Mouse (Mus musculus): ENCODE measurements at regions not wholly inside any gene's neighbourhood (a gene's known extent, or its start where the extent isn't known, plus 50 kb on each side); places are given as distances from the start of the nearest gene placed in this dataset.

DNA sequence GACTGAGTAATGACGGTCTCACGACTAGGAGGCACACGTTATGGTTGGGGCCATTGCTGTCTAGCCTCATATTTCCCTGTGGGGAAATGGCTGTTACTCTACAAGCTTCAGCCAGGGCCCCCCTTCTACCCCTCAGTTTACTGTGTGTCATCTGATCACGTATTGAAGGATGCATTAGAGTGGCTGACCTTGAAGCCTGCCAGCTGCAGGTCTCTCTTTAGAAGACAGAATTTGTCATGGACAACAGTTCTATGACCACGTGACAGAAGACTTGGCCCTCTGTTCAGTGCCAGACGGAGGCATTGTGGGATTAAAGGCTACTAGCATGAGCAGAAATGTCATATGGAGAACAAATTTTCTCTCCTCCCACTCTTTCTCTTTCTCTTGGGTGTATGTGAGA is 115.6 kb downstream of the Gas1 start:
- in situ Hi-C loops (cut with MboI, MseI) = no loop called here

DNA sequence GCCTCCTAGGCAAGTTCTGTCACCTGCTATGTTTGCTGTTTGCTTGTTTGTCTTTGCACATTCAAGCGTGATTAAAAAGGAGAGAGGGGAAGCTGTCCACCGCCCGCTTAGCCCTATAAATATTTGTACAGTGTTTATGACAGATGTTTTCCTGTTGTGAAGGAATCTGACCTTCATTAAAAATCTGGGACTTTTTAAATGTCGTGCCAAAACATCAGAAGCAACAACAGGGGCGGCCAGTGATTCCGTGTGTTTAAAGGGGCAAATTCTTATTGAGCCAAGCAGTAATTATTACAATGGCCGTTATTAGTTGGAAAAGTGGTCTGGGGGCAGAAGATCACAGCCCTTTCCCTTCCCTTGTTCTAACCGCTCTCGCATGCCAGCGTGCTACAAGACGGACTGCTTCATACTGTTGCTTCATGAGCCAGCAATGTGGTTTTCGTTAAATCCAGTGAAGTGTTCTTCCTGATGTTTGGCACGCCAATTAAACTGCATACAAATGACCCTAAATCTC is 119.3 kb downstream of the Gas1 start:
- in situ Hi-C loops (cut with MboI, MseI) = no loop called here

DNA sequence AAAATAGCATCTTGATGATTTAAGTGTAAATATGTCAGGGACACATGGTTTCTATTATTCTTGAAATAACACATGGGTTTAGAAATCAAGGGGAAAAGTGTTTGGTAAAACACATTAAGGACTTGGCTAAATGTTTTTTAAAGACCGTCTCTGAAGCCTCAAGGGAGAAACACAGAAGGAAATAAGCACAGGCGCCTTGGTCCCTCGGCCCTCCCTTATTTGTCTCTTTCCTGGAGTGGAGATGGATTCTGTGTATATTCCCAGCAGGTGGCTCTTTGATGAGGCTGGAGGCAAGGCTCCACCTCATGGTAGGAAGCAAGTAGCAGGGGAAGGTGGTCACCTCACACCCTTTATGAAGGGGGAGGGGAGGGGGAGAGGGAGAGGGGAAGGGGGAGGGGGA is 122.6 kb downstream of the Gas1 start:
- in situ Hi-C loops (cut with MboI, MseI) = no loop called here

DNA sequence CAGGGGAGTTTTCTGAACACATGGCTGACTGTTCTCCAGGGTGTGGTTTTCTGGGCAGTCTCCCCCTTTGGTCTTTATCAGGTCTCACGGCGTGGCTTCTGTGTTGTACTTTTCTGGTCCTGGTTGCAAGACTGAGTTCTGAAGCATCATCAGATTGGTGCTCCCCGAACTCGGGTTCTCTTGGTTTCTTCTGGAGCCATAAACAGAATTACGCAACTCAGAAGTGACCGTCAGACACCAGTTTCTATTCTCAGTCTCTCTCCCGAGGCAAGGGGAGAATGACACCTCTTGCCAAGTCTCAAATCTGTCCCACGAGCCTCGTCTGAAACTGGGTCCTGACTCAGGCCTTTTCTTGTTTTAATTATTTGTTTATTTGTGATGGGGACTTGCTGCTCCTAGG is 123.1 kb downstream of the Gas1 start:
- in situ Hi-C loops (cut with MboI, MseI) = no loop called here

DNA sequence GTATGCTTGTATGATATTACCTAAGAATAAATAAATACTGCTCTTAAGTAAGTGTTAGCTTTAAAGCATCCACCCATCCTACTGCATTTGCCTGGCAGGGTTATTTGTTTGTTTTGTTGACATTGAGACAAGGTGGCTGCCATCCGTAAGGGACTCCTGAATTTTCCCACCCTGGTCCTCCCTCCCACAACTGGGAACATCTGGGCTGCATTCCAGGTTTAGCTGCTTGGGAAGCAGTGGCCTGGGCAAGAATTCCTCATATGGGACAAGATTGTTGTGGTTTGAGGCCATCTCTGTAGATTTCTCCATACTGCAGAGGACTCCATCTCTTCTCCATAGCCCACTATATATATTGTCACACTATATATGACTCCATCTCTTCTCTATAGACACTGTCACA is 125.3 kb downstream of the Gas1 start:
- in situ Hi-C loops (cut with MboI, MseI) = no loop called here

DNA sequence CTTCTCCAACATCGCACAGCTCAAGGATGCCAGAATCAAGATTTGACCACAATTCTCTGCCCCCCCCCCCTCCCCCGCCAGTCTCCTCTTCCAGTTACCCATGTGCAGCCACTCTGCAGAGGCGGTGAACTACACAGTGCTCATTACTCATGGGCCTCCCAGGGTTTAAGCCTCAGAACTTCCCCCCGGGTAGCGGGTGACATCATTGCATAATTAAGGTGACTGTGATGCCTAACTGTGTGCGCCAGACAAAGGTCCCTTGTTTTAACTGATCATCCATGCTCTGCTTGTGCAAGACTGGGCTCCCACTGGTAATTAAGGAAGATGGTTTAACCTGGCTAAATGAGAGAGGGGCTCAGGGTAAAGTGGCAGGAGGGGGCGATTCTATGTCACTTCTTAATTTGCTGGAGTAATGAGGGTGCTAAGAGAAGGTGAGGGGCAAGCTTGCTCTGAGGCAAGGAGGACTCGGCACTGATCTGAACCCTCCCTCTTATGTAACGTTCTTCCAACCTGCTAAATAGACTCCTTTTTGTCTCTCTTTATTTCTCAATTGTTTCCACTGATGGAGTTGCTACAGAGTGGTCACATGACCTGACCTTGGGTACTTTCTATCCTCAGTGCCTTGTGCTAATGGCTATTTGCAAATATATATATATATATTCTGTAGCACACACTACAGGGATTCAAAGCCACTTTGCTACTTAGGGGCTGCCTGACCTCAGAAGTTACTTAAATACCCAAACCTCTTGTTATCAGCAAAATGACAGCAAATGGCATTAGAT is 126.2 kb downstream of the Gas1 start:
- in situ Hi-C loops (cut with MboI, MseI) = no loop called here

DNA sequence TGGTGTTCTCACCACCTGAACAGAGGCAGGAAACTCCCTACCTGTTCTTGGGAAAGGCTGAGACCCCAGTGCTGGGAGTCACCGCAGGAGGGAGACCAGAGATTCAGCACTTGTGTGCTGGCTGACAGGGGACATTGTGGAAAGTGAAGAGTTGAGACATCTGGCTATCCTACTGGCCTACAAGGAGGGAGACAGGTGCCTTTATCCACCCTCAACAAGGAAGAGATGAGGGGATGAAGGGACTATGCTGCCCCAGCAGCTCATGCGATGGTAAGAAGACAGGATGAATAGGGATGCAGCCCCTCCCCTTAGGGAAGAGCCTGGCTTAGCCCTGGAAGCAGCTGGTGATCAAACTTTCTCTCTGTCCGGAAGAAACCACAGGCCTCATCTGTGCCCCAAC is 127.5 kb downstream of the Gas1 start:
- in situ Hi-C loops (cut with MboI, MseI) = no loop called here

DNA sequence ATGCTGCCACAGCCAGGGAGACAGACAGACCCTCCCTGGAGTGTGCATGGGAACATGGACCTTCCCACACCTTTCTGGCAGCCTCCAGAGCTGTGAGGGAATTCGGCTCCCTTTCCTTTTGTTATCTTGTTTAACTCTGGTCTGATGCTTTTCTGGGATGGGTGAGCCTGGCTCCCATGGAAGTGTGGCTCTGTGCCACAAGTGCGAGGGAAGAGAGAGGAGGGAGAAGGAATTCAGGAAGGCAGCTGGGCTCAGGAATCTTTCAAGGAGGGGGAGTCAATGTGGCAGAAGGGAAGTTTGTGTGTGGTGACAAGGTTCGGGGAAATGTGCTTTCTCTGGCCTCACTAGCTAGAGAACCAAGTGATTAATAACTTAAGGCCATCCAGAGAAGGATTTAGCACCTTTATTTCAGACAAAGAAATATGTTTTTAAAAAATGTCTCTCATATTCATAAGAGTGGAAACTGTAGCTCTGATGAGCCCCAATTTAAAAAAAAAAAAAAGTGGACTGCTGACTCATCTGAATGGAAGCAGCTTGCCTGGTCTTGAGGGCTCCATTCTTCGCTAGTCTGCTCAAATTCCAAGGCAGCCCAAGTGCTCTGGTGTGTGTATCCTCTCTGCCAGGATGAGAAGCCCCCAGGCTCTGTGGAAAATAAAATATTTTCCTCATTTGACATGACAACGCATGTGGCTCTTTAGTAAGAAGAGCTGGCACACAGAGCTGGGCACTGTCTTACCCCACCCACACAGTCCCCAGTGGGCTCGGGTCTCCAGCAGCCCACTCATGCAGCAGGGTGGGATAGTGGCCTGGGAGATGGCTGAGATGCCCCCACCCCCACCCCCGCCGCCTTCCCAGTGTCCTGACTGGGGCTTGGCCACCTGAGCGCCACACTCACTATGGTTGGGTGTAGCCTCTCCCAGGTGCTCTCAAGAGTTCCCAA is 129.1 kb downstream of the Gas1 start:
- in situ Hi-C loops (cut with MboI, MseI) = no loop called here

DNA sequence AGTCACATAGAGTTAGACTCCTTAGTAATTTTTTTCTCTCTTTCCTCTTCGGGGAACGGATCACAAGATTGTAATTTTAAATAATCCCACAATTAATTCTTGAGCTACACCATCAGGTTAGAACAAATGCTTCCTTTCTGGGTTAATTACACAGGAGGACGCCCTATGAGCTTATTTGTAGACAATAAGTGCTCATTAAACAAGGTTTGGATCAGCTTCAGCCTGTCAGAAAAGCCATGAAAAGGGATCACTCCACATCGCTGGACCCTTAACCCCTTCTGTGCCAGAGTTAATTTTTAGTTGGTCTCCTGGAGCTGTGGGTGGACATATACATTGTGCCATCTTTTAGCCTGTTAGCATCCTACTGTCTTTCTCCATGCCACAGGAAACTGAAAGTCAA is 131.4 kb downstream of the Gas1 start:
- in situ Hi-C loops (cut with MboI, MseI) = no loop called here

DNA sequence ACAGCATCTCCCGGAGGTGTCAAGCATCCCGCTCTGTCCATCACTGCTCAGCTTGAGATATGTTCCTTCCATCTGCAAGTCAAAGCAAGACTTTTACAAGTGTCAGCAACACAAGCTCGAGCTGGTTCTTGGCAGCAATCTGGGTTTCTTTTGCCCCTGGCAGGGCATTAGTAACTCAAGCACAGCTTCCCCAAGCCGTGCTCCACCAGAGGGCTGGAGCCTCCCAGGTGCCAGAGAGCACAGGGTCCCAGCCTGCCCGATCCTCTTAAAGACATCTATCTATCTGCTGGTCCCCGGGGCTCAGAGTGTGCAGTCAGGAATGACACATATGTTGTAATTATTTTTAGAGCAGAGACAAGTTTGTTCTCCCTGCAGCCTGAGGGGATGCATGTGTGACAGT is 132.3 kb downstream of the Gas1 start:
- in situ Hi-C loops (cut with MboI, MseI) = no loop called here

DNA sequence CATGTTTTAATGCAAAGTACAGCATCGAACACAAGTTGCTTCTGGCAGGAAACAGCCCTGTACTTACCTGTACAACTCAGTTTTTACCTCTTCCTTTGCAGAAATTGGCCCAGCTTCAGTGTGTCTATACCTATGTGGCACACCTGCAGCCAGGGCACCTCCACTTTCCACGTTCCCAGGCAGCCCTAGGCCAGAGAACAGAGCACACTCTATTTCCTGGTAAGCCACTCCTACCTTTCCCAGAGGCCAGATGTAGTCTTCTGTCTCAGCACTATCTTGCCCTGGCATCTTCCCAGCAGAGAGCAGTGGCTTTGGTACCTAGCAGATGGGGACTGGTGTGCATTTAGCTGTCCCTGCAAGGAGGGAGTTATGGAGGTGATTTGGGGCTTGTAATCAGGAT is 134.7 kb downstream of the Gas1 start:
- in situ Hi-C loops (cut with MboI, MseI) = no loop called here

DNA sequence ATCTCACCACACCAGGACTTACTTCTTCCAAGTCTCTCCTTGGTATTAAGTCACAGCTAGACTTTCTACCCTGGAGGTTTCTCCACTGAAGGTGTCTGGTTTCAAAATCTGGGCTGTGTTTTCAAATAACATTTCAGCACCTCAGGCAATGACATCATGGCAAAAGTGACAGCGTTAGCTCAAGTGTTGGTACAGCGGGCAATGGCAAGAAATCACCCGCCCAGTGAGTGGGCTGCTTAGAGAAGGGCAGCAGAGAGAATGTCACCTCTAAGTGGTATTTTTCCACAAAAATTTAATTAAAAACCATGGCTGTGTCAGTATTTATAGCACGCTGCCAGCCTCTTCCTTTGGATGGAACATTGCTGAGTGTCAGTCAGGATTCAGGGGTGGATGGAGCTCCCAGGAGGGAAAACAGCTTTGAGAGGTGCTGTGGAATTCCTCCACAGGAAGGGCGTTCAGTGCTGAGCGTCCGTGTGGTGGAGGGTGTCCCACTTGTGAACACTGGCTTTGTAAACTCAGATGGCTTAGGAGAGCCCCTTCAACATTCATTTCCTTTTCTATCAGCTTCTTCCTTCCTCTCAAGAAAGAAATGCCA is 141.5 kb downstream of the Gas1 start:
- in situ Hi-C loops (cut with MboI, MseI) = no loop called here

DNA sequence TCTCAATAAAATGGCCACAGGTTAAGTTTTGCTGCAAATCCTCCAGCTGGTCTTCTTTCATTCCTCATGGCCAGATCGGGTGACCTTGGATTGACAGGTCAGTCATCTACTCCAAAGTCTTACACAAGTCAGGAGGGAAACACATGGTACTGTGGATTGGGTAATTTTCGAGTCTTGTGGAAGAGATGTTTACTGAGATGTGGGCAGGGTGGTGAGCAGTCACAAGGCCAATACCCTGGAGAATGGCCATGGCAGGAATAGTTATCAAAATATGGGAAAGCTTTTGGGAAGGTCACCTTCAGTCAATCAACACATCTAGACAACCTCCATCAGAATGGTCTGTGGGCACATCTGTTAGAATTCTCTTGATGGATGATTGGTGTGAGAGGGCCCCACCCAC is 144.0 kb downstream of the Gas1 start:
- in situ Hi-C loops (cut with MboI, MseI) = no loop called here

DNA sequence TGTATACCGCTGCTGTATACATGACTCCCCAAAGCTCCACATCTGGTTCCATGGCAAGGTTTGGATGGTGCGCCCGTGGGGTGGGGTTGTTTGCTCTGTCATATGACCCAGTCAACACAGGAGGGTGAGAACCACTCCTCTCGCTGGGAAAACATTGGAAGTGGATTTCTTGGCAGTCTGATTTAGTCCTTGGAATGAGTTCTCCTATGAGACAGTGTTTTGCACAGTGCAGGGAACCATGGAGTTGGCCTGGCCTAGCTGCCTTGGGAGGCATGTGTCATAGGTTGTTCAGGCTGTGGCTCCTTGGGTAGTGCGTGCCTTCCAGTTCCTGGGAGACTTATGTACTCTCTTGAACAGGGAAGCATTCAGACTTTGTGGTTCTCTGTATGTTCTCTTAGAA is 144.6 kb downstream of the Gas1 start:
- in situ Hi-C loops (cut with MboI, MseI) = no loop called here

DNA sequence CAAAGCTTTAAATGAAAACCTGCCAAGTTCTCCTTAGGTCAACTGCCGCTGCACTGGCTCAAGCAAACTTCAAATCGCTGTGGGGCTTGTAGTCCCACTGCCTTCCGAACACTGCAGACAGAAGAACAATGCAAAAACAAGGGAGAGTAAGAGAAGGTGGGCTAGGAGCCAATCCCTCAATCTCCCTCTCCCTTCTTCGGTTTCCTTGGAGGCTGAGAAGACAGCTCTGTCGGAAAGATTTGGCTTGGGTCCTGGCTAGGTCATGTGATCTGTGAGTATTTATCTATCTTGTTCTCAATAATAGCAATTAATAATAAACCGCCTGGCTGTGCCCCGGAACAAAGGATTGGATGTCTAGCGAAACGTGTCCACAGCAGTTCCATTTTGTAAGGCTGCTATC is 147.6 kb downstream of the Gas1 start:
- in situ Hi-C loops (cut with MboI, MseI) = no loop called here

DNA sequence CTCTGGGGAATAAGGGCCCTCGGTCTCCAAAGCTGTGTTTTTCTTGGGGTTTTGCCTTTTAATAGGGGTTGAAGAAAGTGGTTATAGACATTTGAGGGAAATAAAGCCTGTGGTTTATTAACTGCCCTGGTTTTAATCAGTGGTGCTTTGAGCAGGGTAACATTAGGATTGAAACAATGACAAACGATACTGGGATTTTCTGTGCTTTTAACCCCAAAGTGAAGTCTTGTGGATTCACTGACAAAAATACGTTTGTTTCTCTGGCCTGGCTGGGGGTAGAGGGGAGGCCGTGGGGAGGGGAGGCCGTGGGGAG is 157.0 kb downstream of the Gas1 start:
- in situ Hi-C loops (cut with MboI, MseI) = no loop called here

DNA sequence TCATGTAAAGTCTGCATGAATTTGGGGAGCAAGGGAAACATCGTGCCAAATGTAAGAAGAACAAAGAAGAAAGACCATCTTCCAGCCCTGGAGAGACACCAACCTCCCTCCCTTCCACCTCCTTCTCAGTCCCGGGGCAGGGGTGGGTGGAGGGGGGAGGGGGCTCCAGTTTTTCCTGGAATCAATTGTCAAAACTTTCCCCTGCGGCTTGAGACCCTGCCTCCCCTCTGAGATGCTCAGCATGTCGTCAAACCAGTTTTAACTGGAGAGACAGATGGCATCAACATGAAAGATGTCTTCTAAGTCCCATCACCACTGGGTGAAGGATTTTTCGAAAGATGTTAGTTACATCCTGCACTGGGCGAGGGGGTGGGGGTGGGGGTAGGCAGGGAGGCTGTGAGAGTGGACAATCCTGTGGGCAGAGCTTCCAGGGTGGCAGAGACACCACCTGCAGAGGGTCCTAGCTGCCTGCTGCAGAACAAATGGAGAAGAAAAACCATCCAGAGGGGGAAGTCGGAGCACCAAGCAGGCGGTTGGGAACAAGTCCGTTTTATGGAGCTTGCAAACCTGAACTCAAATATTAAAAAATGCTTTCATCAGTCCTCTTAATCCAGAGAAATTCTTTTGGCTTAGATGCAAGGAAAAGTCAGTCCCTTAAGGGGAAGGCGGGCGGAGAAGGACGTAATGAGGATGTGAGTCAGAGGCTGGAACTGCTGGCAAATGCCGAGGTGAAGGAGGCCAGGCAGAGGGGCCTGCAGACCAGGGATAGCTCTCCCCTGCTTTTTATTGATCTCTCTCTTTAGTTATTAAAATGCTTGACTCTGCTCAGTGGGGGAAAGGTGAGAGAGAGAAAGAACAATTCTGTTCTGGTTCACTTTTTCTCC is 157.6 kb downstream of the Gas1 start:
- in situ Hi-C loops (cut with MboI, MseI) = no loop called here

DNA sequence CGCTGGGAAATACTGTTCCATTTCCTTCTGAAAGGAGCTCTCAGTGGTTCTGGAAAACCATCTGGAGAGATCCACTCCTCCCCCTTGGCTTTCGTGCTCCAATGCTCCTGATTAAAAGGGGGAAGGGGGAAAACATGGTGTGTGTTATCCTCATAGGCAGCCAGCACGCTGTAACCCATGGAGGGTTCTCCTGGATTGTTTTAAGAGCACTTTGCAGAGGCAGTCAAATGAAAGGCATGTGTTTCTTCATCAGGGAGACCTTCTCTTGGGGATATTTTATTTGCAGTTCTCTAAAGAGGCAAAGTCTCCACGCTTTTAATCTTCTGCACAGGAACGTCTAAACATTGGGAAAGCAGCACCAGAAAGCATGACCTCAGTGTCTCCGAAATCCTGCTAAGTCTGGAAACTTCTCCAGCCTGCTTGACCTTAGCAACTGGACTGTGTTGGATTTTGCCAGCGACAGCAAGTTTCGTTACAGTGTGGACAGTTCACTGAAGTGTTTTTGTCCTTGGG is 161.3 kb downstream of the Gas1 start:
- in situ Hi-C loops (cut with MboI, MseI) = no loop called here

DNA sequence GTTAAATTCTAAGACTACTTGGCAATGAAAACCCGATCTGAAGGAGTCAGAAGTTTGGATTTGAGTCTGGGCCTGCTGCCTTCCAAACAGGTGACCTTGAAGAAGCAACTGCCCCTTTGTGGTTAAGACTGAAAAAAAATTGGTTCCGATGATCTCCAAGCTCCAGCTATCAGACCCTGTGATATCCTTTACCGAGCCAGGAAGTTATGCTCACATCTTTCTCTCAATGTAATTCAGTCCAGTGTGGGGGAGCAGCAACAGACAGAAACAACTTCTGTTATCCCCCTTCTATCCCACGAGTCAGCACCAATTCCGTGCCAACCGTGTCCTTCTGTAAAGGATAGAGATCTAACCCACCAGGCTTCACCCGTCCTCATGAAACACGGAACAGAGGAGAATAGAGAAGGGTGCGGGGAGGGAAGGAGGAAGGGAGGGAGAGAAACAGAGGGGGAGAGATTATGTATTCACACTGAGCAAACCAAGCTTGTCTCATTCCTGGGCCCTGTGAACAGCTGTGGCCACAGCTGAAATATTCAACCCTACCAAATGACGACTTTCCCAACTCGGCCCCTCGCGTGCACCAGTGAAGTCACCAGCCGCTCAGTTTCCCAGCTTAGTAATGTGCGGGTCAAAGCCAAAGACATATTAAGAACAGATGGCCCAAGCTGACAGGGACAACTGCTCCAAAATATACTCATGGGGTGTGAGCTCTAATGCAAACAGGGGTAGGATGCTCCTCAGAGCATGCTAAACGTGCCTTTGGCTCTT is 164.9 kb downstream of the Gas1 start:
- in situ Hi-C loops (cut with MboI, MseI) = no loop called here

DNA sequence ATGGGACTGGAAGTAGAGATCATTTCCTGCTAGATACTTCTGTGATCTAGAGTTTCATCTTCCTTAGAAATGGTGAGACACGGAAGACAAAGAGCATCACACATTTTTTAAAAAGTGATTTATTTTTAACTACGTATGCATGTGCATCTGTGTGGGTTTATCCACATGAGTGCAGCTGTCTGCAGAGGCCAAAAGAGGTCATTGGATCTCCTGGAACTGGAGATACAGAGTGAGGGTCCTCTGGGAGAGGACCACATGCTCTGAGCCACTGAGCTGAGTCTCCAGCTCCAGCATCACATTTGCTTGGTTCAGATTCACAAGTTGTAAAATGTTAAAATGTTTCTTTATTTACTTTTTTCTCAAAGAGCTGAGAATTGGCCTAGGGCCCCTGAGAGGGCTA is 166.1 kb downstream of the Gas1 start:
- in situ Hi-C loops (cut with MboI, MseI) = no loop called here

DNA sequence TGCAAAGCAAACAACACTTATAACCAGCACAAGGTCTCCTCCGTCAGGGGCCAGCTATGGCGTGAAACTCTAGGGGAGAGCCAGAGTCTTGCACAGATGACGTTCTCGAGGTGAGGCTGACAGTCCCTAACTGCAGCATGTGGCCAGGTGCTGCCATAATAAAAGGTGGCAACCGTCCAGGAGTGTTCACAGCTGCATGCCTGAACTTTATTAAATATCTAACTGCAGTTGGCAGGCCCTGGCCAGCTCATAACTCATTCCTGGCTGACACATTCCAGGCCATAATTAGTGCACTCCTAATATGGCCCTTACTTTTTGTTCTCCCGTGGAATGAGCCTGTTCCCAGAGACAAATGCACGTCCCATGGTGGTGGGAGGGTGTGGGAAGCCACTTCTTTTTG is 169.6 kb downstream of the Gas1 start:
- in situ Hi-C loops (cut with MboI, MseI) = no loop called here

Measured in T-helper 17 cell (primary cell).